Mouse (Mus musculus): ENCODE results near the gene Faah. TPM values are rescaled to one million over a fixed set of nuclear protein-coding genes. Genes with fewer than 3 reads are reported as not detected.

Gene Faah
- polyA plus RNA-seq, 1 experiment from 2014 or later, result 25.9 TPM

DNA sequence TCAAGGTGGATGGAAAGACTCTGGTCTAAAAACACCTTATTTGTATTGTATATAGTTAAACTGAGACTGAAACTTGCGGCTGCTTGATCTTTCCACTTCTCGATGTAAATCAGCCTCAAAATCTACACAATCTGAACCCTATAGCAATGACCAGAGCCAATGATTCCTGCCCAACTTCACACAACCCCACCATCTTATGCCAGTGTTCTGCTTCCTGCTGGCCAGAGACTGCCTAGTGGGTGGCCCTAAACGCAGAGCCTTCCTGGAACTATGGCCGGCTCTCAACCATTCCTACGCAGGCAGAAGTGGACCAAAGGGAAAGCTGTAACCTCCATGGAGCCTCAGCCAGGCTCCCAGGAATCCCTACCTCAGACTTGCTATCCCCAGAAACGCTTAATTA, 54.0 kb downstream of the Faah start:
- Histone ChIP-seq H3K4me2 (peak overlapping the region; percentile 96; the same call in 1 of the 2 replicates), H3K4me1 (replicated peaks) (peaks cover 18% of the 10 kb centered on the region), H3K27me3 (peaks cover 74% of the 10 kb centered on the region), H3K9ac (no peak overlapping the region), H3K27ac (replicated peaks) (no peak overlapping the region), H3K4me3 (peak overlapping the region; percentile 58; the same call in 1 of the 2 replicates), H3K36me3 (no peaks in the 10 kb centered on the region), H3K9me3 (no peaks in the 10 kb centered on the region)
- WGBS, result 5% methylated on average over 6 of the region's 6 CpGs
- no peak for ATAC-seq (ENCODE audit: low FRiP score, low read depth)

DNA sequence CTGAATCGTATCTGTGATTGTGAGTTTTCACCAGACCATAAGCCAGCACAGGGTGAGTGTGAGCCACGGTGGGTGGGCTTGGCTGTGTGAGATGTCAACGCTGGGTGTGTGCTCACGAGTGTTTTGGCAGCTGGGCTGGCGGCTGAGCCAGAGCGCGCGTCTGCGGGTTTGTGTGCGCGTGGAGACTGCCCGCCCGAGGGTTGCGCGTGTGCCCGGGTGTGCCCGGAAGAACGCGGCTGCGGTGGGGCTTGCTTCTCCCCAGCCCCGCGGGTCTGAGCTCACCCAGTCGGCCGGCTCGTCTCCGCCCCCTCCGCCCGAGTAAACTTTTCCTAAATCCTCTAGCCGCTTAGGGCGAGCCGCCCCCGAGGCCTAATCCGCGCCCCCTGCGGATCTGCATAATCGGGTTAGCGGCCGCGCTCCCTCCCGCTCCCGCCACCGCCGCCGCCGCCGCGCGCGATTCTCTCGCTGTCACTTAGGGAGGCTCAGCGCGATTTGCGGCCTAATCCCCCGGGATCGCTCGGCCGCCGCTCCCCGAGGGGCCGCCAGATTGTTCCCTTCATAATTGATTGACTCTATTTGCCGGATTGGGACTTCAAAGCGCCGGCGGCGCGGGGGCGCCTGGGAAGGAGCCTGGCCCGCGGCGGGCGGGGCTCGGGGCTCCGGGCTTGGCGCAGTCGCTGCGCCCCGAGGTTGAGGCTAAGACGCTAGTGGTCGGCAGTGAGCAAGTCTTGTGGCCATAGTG, 54.9 kb downstream of the Faah start:
- WGBS, result under 1% methylated on average over 79 of the region's 79 CpGs
- peaks cover 18% of the 10 kb centered on the region for H3K4me1 ChIP-seq (replicated peaks)
- H3K9ac ChIP-seq, result peak overlapping the region; percentile 66
- H3K4me2 ChIP-seq, result peak overlapping the region; percentile 96
- H3K4me3 ChIP-seq, result peak overlapping the region; percentile 58
- H3K27me3 ChIP-seq, result peaks cover 72% of the 10 kb centered on the region
- H3K9me3 ChIP-seq, result no peaks in the 10 kb centered on the region
- H3K27ac ChIP-seq (replicated peaks), result no peak overlapping the region
- ATAC-seq (ENCODE audit: low FRiP score, low read depth), result peak; percentile 52
- no peaks in the 10 kb centered on the region for H3K36me3 ChIP-seq

DNA sequence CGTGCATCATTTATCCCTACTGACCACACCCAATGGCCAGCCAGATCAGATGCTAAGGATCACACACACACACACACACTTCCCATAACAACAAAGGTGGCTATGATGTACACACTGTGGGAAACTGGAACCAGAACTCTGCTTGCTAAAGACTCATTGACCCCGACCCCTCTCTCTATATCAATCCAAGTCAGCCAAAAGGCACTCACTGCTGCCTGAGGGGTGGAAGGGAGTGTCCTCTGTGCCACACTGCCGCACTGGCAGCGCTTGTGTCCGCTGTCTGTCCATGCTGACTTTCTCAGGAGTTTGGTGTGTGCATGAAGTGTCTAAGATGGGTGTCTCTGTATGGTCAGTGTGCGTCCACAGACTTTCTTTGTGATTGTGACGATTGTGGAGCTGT, 55.7 kb downstream of the Faah start:
- H3K4me2 ChIP-seq, result peak overlapping the region; percentile 96
- peaks cover 18% of the 10 kb centered on the region for H3K4me1 ChIP-seq (replicated peaks)
- H3K9ac ChIP-seq, result no peak overlapping the region
- no peak overlapping the region for H3K27ac ChIP-seq (replicated peaks)
- no peaks in the 10 kb centered on the region for H3K9me3 ChIP-seq
- ATAC-seq (ENCODE audit: low FRiP score, low read depth), result peak; percentile 17; the same call in 1 of the 2 replicates
- H3K27me3 ChIP-seq, result peaks cover 72% of the 10 kb centered on the region
- no peaks in the 10 kb centered on the region for H3K36me3 ChIP-seq
- WGBS, result 10% methylated on average over 7 of the region's 7 CpGs
- H3K4me3 ChIP-seq, result peak overlapping the region; percentile 58

DNA sequence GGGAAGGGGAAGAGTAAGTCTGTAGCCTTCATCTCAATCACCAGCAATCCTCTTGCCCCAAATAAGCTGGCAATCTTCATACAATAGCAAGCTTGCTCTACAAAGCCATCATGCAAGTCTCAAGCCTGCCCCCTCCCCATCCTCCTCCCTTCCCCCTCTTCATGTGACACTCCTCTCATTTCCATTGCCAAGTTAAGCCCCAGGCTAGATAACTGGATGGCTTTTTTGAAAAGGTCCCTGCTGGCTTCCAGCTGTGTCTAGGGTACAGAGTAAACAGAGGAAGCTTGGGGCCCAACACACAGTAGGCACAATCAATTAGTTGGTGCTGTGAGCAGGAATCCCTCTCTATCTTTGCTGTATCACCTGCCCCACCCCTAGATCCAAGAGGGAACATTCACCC, 58.2 kb downstream of the Faah start:
- Histone ChIP-seq H3K9ac (no peak overlapping the region), H3K27ac (replicated peaks) (no peak overlapping the region), H3K4me3 (no peak overlapping the region), H3K36me3 (no peaks in the 10 kb centered on the region), H3K9me3 (no peaks in the 10 kb centered on the region), H3K4me1 (replicated peaks) (peaks cover 28% of the 10 kb centered on the region), H3K27me3 (peaks cover 71% of the 10 kb centered on the region), H3K4me2 (no peak overlapping the region)
- ATAC-seq (ENCODE audit: low FRiP score, low read depth), result no peak

DNA sequence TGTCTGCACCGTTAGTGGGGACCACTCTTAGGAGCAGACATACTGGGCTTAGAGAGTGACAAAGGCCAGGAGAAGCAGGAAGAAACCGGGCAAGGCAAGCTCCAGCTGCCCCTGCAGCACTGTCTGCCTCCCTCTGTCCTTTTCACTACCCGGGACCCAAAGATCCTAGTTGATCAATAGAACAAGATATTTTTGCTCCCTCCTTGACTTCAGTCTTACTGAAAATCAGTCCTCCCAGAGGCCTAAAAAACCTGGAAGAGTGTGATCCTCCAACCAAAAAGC, 62.3 kb downstream of the Faah start:
- no peak overlapping the region for H3K27ac ChIP-seq (replicated peaks)
- no peaks in the 10 kb centered on the region for H3K9me3 ChIP-seq
- ATAC-seq (ENCODE audit: low FRiP score, low read depth), result 0 out of 2 replicates have a peak, but pooled peaks have one; percentile 2
- WGBS, result 5% methylated on average over 3 of the region's 3 CpGs
- H3K4me1 ChIP-seq (replicated peaks), result peaks cover 10% of the 10 kb centered on the region
- H3K4me3 ChIP-seq, result no peak overlapping the region
- H3K36me3 ChIP-seq, result no peaks in the 10 kb centered on the region
- peaks cover 70% of the 10 kb centered on the region for H3K27me3 ChIP-seq
- H3K4me2 ChIP-seq, result peak overlapping the region; percentile 46
- peak overlapping the region; percentile 37; the same call in 1 of the 2 replicates for H3K9ac ChIP-seq

DNA sequence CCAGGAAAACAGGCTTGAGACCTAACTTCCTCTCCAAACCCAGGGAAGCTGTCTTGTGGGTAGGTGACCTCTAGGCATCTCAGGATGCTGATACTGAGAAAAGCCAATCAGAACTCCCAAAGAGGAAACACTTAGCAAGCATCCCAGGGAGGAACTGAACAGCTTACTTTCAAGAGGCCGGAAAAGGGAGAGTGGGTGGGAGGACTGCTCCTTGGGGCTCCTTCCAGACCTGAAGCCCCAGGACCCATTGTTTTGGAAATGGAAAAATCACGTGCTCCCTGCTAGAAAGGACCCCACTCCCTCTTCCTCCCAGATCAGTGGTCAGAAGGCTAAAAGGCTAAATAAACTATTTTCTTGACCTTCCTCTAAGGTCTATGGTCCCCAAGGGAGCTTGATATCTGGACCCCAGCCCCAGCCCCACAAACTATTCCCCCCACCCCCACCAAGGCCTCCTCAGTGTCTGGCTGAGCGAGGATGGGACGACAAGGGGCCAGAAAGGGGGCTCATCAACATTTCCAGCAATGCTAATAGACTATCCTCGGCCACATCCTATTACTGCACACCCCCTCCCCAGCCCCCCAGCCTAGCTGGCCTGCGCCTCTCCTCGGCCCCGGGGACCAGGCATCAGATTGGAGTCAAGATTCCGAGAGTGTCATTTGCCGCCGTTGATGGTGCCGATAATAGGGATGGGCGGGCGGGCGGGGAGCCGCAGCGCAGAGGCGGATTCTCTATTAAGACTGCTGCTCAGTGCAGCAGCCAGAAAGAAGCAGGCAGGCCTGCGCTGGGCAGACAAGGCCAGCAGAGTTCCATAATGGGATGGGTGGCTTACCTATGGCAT, 62.9 kb downstream of the Faah start:
- Histone ChIP-seq H3K4me2 (peak overlapping the region; percentile 46), H3K4me1 (replicated peaks) (peaks cover 10% of the 10 kb centered on the region), H3K9ac (peak overlapping the region; percentile 37), H3K36me3 (no peaks in the 10 kb centered on the region), H3K9me3 (no peaks in the 10 kb centered on the region), H3K27me3 (peaks cover 73% of the 10 kb centered on the region), H3K27ac (replicated peaks) (no peak overlapping the region), H3K4me3 (peak overlapping the region; percentile 19; the same call in 1 of the 2 replicates)
- peak; percentile 50; the same call in 1 of the 2 replicates for ATAC-seq (ENCODE audit: low FRiP score, low read depth)
- 4% methylated on average over 19 of the region's 19 CpGs for WGBS

DNA sequence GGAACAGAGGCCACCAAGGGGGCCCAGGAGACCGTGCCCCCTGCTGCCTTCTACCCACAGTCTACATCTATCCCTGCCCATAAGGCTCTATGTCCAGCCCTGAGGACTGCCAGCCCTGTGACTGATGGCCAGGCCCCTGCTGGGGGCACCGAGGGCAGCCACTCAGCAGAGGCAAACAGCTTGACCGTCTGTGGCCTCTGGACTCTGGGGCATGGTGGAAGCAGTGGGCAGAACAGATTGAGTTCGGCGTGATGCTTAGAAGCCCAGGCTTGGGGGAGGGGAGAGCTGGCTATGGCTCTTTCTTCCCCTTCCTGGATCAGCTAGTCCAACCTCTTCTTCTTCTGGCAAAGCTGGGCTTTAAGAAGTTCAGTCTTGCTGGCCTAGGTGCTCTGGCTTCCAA, 64.2 kb downstream of the Faah start:
- Histone ChIP-seq H3K4me2 (no peak overlapping the region), H3K9me3 (no peaks in the 10 kb centered on the region), H3K27ac (replicated peaks) (no peak overlapping the region), H3K4me3 (no peak overlapping the region), H3K4me1 (replicated peaks) (peaks cover 10% of the 10 kb centered on the region), H3K36me3 (no peaks in the 10 kb centered on the region), H3K9ac (no peak overlapping the region), H3K27me3 (peaks cover 78% of the 10 kb centered on the region)
- ATAC-seq (ENCODE audit: low FRiP score, low read depth), result no peak
- 29% methylated on average over 5 of the region's 5 CpGs for WGBS

DNA sequence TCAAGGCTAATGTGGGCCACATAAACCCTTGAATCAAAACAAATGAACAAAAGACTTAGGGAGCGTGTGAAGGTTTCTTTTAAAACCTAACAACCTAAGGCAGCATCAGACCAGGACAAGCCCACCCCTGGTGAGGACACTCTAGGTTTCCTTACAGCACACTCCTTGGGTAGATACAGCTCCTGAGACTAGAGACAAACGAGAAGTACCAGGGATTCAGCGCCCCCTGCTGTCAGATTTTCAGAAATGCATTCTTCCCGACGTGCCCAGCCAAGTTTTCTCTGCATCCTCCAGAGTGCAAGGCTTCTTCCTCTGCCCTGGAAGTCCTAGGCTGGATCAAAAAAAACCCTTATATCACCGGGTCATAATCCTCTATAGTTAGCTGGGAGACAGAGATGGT, 65.0 kb downstream of the Faah start:
- H3K27me3 ChIP-seq, result peaks cover 74% of the 10 kb centered on the region
- 10% methylated on average over 6 of the region's 6 CpGs for WGBS

DNA sequence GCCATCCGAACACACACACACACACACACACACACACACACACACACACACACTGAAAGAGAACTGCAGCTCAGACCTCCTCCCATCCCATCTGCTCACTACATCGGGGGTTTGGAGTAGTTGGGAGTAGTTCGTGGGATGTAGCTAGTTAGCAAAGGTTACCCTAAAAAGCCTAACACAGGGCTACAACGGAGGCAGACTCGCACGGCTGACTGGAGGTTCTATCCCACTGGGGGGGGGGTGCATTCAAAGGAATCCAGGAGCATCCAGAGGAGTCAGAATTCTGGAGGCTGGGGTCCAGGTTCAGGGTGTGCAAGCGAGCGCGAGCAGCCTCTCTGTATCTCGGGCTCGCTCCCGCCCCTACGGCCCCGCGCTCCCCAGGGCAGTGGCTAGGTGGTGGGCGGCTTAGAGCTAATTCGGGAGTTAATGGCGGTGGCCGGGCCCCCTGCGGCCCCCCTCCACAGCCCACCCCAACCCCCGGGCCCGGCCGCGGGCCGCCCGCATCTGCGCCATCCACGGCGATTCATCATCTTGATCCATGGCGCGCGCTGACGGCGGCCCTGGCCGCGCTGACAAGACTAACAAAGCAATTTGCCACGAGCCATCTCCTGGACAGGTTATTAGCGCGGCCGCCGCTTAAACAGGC, 73.9 kb downstream of the Faah start:
- Histone ChIP-seq H3K4me3 (peak overlapping the region; percentile 32), H3K4me1 (replicated peaks) (peaks cover 21% of the 10 kb centered on the region), H3K9me3 (no peaks in the 10 kb centered on the region), H3K27me3 (peaks cover 85% of the 10 kb centered on the region), H3K36me3 (no peaks in the 10 kb centered on the region), H3K4me2 (peak overlapping the region; percentile 55), H3K27ac (replicated peaks) (no peak overlapping the region), H3K9ac (0 out of 2 replicates have a peak overlapping the region, but pooled peaks have one; percentile 29)
- ATAC-seq (ENCODE audit: low FRiP score, low read depth), result peak; percentile 55
- WGBS, result 1% methylated on average over 30 of the region's 41 CpGs

More for the DNA sequence above, 65.0 kb downstream of the Faah start:
- Histone ChIP-seq H3K27ac (replicated peaks) (no peak overlapping the region), H3K4me1 (replicated peaks) (peaks cover 10% of the 10 kb centered on the region), H3K36me3 (no peaks in the 10 kb centered on the region), H3K4me2 (no peak overlapping the region), H3K9me3 (no peaks in the 10 kb centered on the region), H3K9ac (no peak overlapping the region), H3K4me3 (no peak overlapping the region)
- ATAC-seq (ENCODE audit: low FRiP score, low read depth), result no peak

DNA sequence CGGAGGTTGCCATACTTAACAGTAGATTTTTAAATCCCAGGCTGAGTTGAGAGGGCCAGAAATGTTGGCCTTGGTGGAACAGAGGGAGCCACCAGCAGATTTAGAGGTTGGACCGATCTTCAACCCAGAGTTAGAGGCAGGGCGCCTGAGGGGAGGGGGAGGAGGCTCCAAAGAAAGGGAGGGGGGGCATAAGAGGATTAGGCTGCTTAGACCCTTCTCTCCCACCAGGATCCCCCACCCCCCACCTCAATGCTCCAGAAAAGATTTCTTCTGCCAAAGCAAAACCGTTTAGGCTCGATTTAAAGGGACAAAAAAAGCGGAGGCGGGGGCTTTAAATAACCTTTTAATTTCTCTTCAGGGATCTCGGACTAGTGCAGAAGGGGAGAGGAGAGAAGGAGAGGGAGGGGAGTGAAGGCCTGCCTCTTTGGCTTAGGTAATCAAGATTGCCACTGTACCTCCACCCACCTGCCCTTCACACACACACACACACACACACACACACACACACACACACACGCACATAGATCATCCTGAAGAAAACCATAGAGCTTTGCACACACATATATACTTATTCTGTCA, 76.4 kb downstream of the Faah start:
- H3K9me3 ChIP-seq, result no peaks in the 10 kb centered on the region
- H3K36me3 ChIP-seq, result no peaks in the 10 kb centered on the region
- H3K4me2 ChIP-seq, result no peak overlapping the region
- ATAC-seq (ENCODE audit: low FRiP score, low read depth), result no peak
- peaks cover 91% of the 10 kb centered on the region for H3K27me3 ChIP-seq
- 4% methylated on average over 9 of the region's 9 CpGs for WGBS
- peaks cover 29% of the 10 kb centered on the region for H3K4me1 ChIP-seq (replicated peaks)
- H3K9ac ChIP-seq, result no peak overlapping the region
- no peak overlapping the region for H3K27ac ChIP-seq (replicated peaks)
- no peak overlapping the region for H3K4me3 ChIP-seq

DNA sequence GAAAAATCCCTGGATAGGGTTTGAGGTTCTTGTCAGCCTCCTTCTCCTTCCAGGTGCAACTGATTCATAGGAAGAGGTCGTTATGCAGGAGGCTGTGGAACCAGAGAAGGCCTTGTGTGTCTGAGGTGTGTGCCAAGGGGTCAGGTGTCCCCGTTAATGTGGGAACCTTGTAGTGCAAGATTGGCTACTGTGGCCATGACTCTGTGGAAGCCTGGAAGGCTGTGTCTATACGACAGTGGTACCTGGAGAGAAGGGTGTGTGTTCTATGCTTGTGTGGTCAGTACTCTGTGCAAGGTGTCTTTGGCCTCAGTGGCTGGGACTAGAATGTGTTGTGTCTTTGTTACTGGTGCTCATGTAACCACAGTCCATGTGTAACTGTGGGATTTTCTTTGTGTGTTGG, 77.0 kb downstream of the Faah start:
- Histone ChIP-seq H3K27ac (replicated peaks) (no peak overlapping the region), H3K4me3 (no peak overlapping the region), H3K4me2 (no peak overlapping the region), H3K9ac (no peak overlapping the region), H3K27me3 (peaks cover 84% of the 10 kb centered on the region), H3K4me1 (replicated peaks) (peaks cover 35% of the 10 kb centered on the region), H3K9me3 (no peaks in the 10 kb centered on the region), H3K36me3 (no peaks in the 10 kb centered on the region)
- WGBS, result 10% methylated on average over 3 of the region's 3 CpGs
- ATAC-seq (ENCODE audit: low FRiP score, low read depth), result no peak

Measured in hindbrain, embryonic 15.5 days (tissue).